Mouse (Mus musculus) Muller cell, postnatal 12 days (primary cell): ENCODE data around the gene Tpi1.

Experiments
- DNase-seq: peaks from one replicate; pipeline ENCODE4 v3.0.0-alpha.2; 2015; ENCODE audit errors: inconsistent ontology term

Tpi1 gene

DNA sequence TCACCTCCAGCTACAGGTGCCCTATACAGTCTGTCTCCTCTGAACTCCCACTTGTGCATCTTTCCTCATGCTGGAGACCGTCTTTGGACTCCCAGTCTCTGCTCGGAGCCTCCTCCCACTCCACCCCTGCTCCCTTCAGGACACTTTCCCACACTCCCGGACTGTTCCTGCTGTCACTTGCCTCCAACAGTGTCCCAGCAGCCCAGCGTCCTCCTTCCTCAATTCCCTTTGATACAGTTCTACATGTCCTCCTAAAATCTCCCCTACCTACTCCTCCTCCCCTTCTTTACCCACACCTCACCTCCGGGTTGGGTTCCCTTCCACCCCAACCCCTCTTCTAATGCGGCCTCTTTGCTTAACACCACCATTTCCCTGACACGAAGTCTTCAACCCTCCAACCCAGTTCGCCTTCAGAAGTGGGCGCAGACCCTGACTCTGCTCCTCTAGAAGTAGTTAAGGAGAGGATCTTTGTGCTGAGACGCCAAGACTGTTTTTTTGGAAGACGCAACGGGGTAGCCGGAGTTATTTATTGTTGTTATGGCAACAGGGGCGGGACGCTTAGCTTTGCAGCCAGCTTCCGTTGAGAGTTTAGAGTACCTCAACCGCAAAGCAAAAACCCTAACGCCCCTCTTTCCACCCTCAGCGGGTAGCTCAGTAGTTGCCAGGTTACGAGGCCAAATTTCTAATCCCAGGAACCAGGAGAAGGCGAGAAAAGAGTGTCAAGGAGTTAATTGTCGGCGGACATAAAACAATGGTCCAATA, 34.7 kb downstream of the Tpi1 start, which contains the start of gene Lrrc23:
TSS of gene Lrrc23 (minus strand) at position 506 of the 762 bp plus-strand sequence.
- DNase-seq: peak; percentile 64

DNA sequence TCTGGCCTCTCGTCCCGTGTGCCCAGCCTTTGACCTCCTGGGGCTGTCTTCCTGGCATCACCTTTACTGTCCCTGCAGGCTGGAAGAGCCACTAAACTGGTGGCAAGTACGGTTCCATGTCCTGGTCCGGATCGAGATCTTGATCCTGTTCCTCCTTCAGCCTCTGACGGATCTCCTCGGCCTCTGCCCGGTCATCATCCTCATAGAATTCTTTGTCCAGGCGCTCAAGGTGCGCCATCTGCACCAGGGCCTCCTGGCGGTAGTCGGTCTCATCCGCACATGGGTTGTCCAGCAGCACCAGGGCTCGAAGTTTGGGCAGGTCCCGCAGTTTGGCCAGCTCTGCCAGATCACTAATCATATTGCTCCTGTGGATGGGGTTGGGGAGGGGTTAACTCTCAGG, 43.6 kb downstream of the Tpi1 start:
- DNase-seq: no peak

DNA sequence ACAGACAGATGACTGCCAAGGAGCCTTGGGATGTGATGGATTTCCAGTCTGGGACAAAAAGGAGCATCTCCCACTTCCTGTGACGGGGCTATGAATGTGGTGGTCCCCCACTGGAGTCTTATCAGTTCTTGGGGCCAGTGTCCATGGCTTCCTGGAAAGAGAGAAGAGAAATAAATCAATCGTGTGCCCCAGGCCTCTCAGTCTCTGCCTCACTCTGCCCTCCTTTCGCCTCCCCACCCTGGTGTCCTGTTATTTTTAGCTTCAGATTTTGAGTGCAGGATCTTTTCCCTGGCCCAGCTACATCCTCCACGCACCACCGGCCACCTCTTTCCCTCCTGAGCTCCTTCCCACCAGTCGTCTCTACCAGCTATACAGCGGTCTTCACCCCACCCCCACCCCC, 44.1 kb downstream of the Tpi1 start:
- no peak for DNase-seq

DNA sequence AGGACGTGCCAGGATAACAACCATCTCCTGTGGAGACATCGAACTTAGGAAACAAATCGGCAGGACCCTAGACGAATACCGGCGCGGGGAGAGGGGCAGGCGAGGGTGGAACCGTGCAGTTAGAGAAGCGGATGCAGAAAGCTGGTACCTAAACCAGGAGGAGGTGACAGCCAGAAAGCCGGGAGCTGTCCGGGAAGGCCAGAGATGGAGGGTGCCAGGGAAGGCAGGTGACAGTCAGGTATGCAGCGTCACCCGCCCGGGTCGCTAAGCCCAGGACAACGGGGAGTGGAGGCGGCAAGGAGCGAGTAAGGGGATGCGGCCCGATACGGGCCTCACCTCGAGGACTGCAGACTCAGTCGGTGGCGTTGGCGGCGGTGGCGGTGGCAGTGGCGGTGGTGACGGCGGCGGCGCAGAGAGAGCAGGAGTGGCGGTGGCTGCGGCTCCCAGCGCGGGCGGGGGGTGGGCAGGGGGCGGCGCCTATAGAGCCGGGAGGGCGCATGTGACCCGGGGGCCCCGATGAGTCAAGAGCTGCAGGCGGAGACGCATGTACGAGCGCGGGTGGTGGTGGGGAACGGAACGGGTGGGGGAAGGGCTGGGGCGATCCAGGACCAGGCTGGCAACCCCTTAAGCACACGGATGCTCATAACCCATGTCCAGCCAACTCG, 44.9 kb downstream of the Tpi1 start, which contains the start of gene Eno2:
TSS of gene Eno2 (minus strand) at position 573 of the 665 bp plus-strand sequence.
- DNase-seq: peak; percentile 87

DNA sequence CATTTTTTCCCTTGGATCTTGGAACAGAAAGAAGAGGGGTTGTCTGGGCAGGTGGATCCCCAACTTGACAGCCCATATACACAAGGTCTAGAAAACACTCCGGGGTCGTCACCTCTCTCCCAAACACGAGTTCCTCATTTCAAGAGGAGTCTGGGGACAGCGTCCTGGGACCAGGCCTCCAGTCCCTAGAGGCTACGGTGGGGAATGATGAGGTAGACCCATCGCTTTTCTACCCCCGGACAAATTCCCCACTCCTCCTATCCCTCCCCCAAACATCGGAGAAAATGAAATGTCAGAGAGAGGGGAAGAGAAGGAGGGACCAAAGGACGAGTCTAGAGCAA, 45.4 kb downstream of the Tpi1 start:
- peak; percentile 40 for DNase-seq

DNA sequence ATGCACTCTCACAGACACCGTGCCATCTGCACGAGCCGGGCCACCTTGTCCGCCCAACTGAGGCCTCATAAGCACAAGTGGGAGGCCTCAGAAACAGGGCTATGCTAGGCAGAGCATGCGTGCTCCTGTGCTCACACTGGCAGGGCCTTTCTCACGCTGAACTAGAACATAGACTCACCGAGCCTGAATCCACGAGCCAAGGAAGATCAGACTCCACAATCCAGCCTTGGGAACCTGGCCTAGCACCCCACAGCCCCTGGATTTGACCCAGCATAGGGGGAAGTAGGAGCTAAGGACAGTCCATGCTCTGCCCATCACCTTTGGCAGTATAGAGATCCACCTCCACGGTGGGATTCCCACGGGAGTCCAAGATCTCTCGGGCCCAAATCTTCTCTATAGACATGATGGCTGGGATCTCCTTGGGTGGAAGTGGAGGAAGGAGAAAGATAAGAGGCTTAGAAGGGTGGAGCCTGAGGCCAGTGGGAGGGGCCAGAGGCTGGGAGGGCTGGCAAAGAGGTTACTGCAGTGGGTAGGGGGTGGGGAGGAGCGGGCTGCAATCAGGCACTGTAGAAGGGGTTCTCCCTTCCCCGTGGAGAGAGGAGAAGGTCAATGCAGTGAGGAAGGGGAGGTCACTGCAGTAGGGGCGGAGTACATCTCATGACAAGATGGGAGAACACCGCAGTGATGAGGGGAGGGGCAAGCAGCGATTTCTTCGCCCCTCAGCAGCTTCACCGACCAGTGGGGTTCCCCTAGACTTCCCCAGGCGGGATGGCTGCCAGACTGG, 46.0 kb downstream of the Tpi1 start:
- DNase-seq: peak; percentile 39

DNA sequence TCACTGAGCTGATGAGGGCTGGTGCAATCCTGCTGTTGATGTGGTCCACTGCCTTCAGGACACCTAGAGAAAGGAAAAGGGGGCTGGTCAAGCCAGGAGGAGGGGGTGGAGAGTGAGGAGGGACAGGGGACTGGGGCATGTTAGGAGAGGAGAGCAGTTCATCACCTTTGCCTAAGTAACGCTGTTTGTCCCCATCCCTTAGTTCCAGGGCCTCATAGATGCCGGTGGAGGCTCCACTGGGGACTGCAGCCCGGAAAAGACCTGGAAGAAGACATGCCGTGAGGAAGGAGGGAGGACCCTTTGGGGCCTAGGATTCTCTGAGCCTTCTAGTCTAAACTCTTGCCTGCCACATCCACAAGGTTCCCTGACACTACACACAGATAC, 46.6 kb downstream of the Tpi1 start:
- no peak for DNase-seq

DNA sequence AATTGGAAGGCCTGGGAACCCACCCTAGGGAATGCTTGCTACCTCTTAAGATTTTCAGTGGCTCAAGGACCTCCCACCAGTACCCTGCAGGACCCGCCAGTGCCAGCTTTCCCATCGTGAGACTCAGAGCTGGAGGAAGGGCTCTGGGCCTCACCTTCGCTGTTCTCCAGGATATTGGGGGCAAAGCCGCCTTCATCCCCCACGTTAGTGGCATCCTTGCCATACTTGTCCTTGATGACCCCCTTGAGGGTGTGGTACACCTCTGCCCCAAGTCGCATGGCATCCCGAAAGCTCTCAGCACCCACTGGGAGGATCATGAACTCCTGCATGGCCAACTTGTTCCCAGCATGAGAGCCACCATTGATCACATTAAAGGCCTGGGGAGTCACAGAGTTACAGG, 48.1 kb downstream of the Tpi1 start:
- DNase-seq: no peak
